Mouse (Mus musculus): ENCODE measurements around the gene Prss44.

Prss44 gene

GRCm38 (mm10) chr9:110826390-110826789 is 12.6 kb downstream of the Prss44 start, which contains the start of gene Prss43:
Gene Prss43 (plus strand): TSS chr9:110826690.
- no peak for DNase-seq (ENCODE audit: extremely low spot score, low read depth, low spot score)

GRCm38 (mm10) chr9:110833021-110833420 is 19.2 kb downstream of the Prss44 start:
- DNase-seq (ENCODE audit: extremely low spot score, low read depth, low spot score), result no peak

GRCm38 (mm10) chr9:110834411-110834810 is 20.6 kb downstream of the Prss44 start, which contains the start of gene Prss45:
Gene Prss45 (plus strand): TSS chr9:110834588.
- no peak for DNase-seq (ENCODE audit: extremely low spot score, low read depth, low spot score)

GRCm38 (mm10) chr9:110834961-110835360 is 21.2 kb downstream of the Prss44 start:
- DNase-seq (ENCODE audit: extremely low spot score, low read depth, low spot score), result no peak

GRCm38 (mm10) chr9:110836112-110836511 is 22.3 kb downstream of the Prss44 start:
- no peak for DNase-seq (ENCODE audit: extremely low spot score, low read depth, low spot score)

- DNase-seq (ENCODE audit: extremely low spot score, low read depth, low spot score), result no peak
Observed at GRCm38 (mm10) chr9:110840905-110841304, 27.1 kb downstream of the Prss44 start.

GRCm38 (mm10) chr9:110841438-110841837 is 27.6 kb downstream of the Prss44 start:
- DNase-seq (ENCODE audit: extremely low spot score, low read depth, low spot score), result no peak

GRCm38 (mm10) chr9:110844206-110844605 is 30.4 kb downstream of the Prss44 start, which contains the start of gene Prss46:
Gene Prss46 (plus strand): TSS chr9:110844506.
- no peak for DNase-seq (ENCODE audit: extremely low spot score, low read depth, low spot score)

- no peak for DNase-seq (ENCODE audit: extremely low spot score, low read depth, low spot score)
Observed at GRCm38 (mm10) chr9:110849162-110849561, 35.4 kb downstream of the Prss44 start.

GRCm38 (mm10) chr9:110855903-110856302 is 42.1 kb downstream of the Prss44 start:
- no peak for DNase-seq (ENCODE audit: extremely low spot score, low read depth, low spot score)

GRCm38 (mm10) chr9:110856920-110857319 is 43.1 kb downstream of the Prss44 start:
- DNase-seq (ENCODE audit: extremely low spot score, low read depth, low spot score), result no peak

- DNase-seq (ENCODE audit: extremely low spot score, low read depth, low spot score), result no peak
Observed at GRCm38 (mm10) chr9:110857781-110858472, 44.1 kb downstream of the Prss44 start, which contains the start of gene Prss50. Gene Prss50 (plus strand): TSS chr9:110857967.

GRCm38 (mm10) chr9:110858523-110858922 is 44.7 kb downstream of the Prss44 start:
- peak; percentile 22 for DNase-seq (ENCODE audit: extremely low spot score, low read depth, low spot score)

GRCm38 (mm10) chr9:110858967-110859596 is 45.3 kb downstream of the Prss44 start:
- DNase-seq (ENCODE audit: extremely low spot score, low read depth, low spot score), result no peak

- DNase-seq (ENCODE audit: extremely low spot score, low read depth, low spot score), result peak; percentile 30
Observed at GRCm38 (mm10) chr9:110871030-110871429, 57.2 kb downstream of the Prss44 start.
